Mouse (Mus musculus) E14TG2a.4 (cell line): ENCODE results near the gene Chtf18.

Experiments used
- H3K27me3 ChIP-seq: 2 replicates; pipeline ENCODE4 v1.6.1; 2014; ENCODE audit warnings: low read length, control low read depth; ENCODE audit not compliant: insufficient read depth
- H3K36me3 ChIP-seq: 2 replicates; pipeline ENCODE4 v1.6.1; 2014; ENCODE audit warnings: low read length, control low read depth; ENCODE audit not compliant: insufficient read depth
- H3K4me1 ChIP-seq: replicated peaks from 2 replicates; pipeline ENCODE4 v1.6.1; 2014; ENCODE audit warnings: low read depth, low read length, control low read depth
- H3K4me3 ChIP-seq: replicated peaks from 2 replicates; pipeline ENCODE4 v1.5.1; 2014; ENCODE audit warnings: mild to moderate bottlenecking, low read length
- H3K9me3 ChIP-seq: 2 replicates; pipeline ENCODE4 v1.6.1; 2014; ENCODE audit warnings: low read length, control low read depth
- CTCF ChIP-seq: conservative IDR thresholded peaks from 2 replicates; pipeline ENCODE4 v1.5.1; 2014; ENCODE audit warnings: low read length
- NANOG ChIP-seq: IDR thresholded peaks from 2 replicates; pipeline ENCODE4 v1.6.1; 2014; ENCODE audit warnings: borderline replicate concordance, low read length, mixed read lengths
- POU5F1 ChIP-seq: IDR thresholded peaks from 2 replicates; pipeline ENCODE4 v1.6.1; 2014; ENCODE audit warnings: low read length, borderline replicate concordance

Gene Chtf18

DNA sequence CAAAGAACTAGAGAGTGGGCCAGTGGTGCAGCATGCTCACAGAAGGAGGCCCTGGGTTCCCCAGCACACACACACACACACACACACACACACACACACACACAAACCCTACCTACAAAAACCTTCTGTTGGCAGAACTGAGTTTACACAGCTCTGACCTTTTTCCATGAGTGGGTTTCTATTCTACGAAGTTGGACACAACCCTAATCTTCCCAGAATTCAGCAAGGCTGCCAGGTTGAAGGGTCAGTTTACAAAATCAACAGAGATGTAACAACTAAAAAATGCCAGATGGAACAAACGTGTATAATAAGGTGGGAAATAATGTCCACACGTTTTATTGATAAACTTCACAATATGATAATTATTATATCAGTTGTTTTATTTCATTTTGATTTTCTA is 30.5 kb upstream of the Chtf18 start:
- Histone ChIP-seq H3K27me3 (0 out of 2 replicates have a peak, but pooled peaks cover 4% of the 10 kb centered on the region), H3K4me1 (peaks cover 99% of the 10 kb centered on the region), H3K9me3 (no peaks in the 10 kb centered on the region), H3K4me3 (no peak overlapping the region), H3K36me3 (no peaks in the 10 kb centered on the region)
- no peak for TF ChIP-seq POU5F1
- TF ChIP-seq CTCF, result no peak
- TF ChIP-seq NANOG, result no peak

DNA sequence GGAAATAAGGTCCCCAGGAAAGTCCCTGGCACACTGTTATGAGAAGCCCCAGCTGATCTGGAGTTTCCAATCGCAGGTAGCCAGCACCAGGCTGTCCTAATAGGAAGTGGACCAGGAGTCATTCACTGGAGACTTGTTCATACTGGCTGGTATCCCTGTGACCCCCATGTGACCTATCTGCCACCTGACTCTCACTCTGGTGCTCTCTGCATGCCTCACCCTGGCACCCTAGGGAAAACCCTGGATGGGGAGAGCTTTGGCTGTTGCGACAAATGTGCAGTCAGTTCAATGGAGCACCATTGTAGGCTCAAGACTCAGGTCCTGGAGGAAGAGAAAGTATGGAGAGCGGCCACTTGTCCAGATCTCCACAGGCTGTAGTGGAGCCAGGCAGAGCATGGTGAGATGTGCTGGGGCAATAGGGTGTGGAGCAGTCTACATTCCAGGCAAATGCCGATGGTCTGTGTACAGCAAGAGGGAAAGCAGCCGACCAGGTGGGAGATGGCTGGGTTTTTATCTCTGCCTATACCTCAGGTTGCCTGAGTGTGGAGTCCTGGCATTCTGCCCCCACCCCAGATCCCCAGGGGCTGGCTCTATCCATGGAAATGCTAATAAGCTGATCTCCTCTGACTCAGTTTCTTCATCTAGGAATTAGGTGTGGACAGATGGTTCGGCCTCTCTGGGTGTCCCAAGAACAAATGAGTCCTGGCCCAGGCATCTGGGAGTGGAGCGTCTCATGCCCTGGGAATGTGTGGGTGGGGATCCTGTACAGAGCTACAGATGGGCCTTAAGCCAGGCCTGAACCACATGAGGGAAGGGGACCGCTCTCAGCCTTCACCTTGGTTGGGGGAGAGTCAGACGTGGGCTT is 29.4 kb upstream of the Chtf18 start:
- H3K4me3 ChIP-seq, result 0 out of 2 replicates have a peak overlapping the region, but pooled peaks have one; percentile 39
- H3K27me3 ChIP-seq, result 0 out of 2 replicates have a peak, but pooled peaks cover 4% of the 10 kb centered on the region
- no peaks in the 10 kb centered on the region for H3K9me3 ChIP-seq
- no peak for TF ChIP-seq NANOG
- TF ChIP-seq CTCF, result no peak
- no peak for TF ChIP-seq POU5F1
- peaks cover 93% of the 10 kb centered on the region for H3K4me1 ChIP-seq
- H3K36me3 ChIP-seq, result no peaks in the 10 kb centered on the region

DNA sequence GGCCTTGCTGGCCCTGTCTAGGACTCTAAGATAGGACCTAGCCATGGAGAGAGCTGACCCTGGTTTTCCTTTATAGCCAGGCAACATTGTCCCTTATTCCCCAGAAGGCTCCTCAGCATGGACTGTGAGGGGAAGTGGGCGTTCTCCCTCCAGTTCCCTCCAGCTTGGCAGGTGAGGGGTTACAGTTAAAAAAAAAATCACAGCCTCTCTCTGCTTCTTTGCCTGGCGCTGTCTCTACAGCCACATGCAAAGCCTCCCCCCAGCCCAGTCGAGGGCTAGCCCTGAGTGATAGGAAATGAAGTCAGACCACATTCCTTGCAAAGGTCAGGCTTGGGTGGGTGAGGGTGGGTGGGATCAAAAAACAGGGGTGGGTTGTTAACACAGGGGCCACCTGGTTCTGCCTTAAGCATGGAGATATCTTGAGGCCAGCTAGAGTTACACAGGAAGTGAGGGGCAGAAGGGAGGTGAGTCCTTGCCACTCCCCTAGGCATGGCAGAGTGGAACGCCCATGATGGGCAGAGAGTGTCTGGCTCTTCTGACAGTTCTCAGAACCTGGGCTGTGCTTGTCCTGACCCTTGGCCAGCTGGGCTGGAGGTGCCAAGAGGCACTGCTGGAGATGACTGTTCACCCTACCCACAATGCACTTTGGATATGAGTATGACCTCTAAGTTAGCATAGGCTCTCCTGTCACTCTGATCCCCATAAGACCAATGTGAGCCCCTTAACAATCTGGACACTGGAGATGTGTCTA is 28.6 kb upstream of the Chtf18 start:
- TF ChIP-seq POU5F1 (no peak), NANOG (no peak), CTCF (no peak)
- Histone ChIP-seq H3K36me3 (no peaks in the 10 kb centered on the region), H3K4me3 (peak overlapping the region; percentile 39; the same call in 1 of the 2 replicates), H3K9me3 (no peaks in the 10 kb centered on the region), H3K4me1 (peaks cover 91% of the 10 kb centered on the region), H3K27me3 (0 out of 2 replicates have a peak, but pooled peaks cover 4% of the 10 kb centered on the region)

DNA sequence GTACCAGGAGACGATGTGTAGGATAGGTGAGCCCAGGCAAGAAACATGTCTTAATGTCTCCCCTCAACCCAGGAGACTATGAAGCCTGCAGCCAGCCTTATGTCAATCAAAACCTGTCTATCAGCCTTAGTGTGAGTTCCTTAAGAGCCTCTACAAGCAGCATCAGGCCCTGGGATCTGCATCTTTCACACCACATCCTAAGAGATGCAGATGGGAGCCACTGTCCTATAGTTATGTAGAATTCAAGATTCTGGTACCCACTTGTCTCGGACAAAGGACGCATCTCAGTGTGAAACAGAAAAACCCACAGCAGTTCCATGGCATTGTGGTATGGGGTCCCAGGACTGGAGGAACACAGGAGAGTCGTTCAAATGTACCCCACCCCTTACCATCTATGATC is 27.9 kb upstream of the Chtf18 start:
- TF ChIP-seq NANOG (no peak), CTCF (no peak), POU5F1 (no peak)
- Histone ChIP-seq H3K36me3 (no peaks in the 10 kb centered on the region), H3K4me3 (no peak overlapping the region; the same call in 1 of the 2 replicates), H3K9me3 (no peaks in the 10 kb centered on the region), H3K27me3 (0 out of 2 replicates have a peak, but pooled peaks cover 4% of the 10 kb centered on the region), H3K4me1 (peaks cover 85% of the 10 kb centered on the region)

DNA sequence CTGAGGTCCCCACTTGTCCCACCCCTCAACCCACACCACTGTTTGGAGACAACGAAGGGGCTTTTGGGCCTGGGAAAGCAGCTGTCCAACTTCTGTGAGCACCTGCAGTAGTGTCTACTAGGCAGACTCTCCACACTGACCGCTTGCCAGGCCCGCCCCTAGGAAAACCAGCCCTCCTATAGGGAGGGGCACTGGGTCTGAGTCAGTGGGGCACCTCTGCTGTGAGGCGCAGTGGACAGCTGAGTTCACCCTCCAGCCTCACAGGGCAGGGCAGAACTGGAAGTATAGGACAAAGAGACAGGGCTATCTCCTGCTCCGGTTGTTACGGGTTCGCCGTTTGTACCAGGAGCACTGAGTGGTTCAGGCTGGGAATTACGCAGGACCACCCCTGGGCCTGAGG is 27.0 kb upstream of the Chtf18 start, which contains the start of gene Msln:
Gene Msln (minus strand): TSS at position 138 of the 400 bp plus-strand sequence.
- Histone ChIP-seq H3K9me3 (no peaks in the 10 kb centered on the region), H3K27me3 (0 out of 2 replicates have a peak, but pooled peaks cover 4% of the 10 kb centered on the region), H3K4me1 (peaks cover 81% of the 10 kb centered on the region), H3K36me3 (no peaks in the 10 kb centered on the region), H3K4me3 (peak within 1 kb of the TSS; percentile 17; the same call in 1 of the 2 replicates)
- TF ChIP-seq CTCF, result no peak
- TF ChIP-seq POU5F1, result no peak
- no peak for TF ChIP-seq NANOG

DNA sequence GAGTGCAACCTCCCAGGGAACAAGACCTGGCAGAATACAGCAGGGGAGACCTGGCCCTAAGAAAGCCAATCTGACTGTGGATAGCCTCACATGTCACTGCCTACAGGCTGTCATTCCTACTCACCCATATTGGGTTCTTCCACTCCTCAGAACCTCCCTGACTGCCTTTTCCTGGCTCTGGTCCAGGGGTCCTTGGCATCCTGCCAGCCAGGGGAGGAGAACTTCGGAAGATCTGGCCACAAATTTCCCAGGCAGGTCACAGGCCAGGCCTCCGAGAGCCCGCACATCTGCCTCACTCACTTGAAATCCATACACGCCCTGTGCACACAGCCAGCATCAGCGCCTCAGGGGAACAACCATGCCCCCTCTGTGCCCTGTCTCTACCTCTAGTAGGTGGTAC is 24.2 kb upstream of the Chtf18 start:
- peaks cover 53% of the 10 kb centered on the region for H3K4me1 ChIP-seq
- H3K36me3 ChIP-seq, result no peaks in the 10 kb centered on the region
- H3K4me3 ChIP-seq, result no peak overlapping the region
- 0 out of 2 replicates have a peak, but pooled peaks cover 4% of the 10 kb centered on the region for H3K27me3 ChIP-seq
- TF ChIP-seq CTCF, result no peak
- no peak for TF ChIP-seq POU5F1
- TF ChIP-seq NANOG, result no peak
- no peaks in the 10 kb centered on the region for H3K9me3 ChIP-seq

DNA sequence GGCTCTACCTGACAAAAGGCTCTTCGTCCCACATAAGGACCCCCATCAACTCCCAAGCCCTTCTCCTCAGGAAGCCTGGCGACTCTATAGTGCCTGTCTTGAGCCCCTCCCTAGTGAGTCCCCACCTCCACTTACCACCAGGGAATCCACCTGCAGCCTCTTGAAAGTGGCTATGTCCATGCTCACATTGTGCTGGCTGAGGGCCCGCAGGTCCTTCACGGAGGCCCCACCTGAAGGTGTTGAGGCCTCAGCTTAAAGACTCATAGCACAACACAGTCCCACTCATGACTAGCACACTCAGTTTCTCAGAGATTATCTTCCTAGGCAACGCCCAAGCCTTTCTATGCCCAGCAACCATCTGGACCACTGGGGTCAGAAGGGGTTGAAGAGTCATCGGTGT is 22.1 kb upstream of the Chtf18 start:
- no peak for TF ChIP-seq NANOG
- TF ChIP-seq POU5F1, result no peak
- TF ChIP-seq CTCF, result no peak

DNA sequence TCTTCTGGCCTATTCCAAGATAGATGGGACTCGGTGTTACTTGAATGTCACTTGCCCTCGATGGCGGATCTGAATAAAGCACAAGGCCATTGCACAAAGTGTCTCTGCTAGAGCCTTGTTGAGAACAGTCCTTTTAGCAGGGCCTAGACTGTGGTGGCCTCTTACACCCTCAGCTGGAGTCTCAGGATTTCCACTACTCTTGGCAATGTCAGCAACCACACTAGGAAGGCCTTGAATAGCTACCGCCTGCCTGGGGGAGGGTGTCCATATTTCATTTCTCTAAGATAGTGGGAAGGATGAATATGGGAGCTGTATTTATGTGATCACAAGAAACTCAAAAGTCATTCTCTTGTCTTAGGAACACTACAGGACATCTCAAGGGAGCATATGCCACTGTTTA is 21.0 kb upstream of the Chtf18 start:
- no peaks in the 10 kb centered on the region for H3K36me3 ChIP-seq
- H3K9me3 ChIP-seq, result no peaks in the 10 kb centered on the region
- TF ChIP-seq NANOG (no peak), CTCF (no peak), POU5F1 (no peak)
- H3K4me1 ChIP-seq, result peaks cover 29% of the 10 kb centered on the region
- H3K4me3 ChIP-seq, result no peak overlapping the region
- H3K27me3 ChIP-seq, result peaks cover 14% of the 10 kb centered on the region; the same call in 1 of the 2 replicates

More for the DNA sequence above, 22.1 kb upstream of the Chtf18 start:
- Histone ChIP-seq H3K27me3 (0 out of 2 replicates have a peak, but pooled peaks cover 8% of the 10 kb centered on the region), H3K36me3 (no peaks in the 10 kb centered on the region), H3K4me1 (peaks cover 39% of the 10 kb centered on the region), H3K4me3 (no peak overlapping the region), H3K9me3 (no peaks in the 10 kb centered on the region)
